Mouse (Mus musculus) CH12.LX (cell line): ENCODE data around the gene Trmt10a.

Experiments used
- CTCF ChIP-seq, 2 experiments: IDR thresholded peaks in 1 of 2; conservative IDR thresholded peaks in 1 of 2; 2 replicates each; pipeline ENCODE4 v1.5.1; 2011 to 2012; ENCODE audit warnings: low read depth in 2 of 2, low read length in 2 of 2, improper control_type of control experiment in 1 of 2, inconsistent platforms in 1 of 2, mild to moderate bottlenecking in 1 of 2, moderate library complexity in 1 of 2
- E2F4 ChIP-seq: IDR thresholded peaks from 2 replicates; pipeline ENCODE4 v1.6.1; 2011; ENCODE audit warnings: low read depth, low read length, improper control_type of control experiment; ENCODE audit not compliant: insufficient replicate concordance
- EP300 ChIP-seq: IDR thresholded peaks from 2 replicates; pipeline ENCODE4 v1.6.1; 2011; ENCODE audit warnings: low read length, improper control_type of control experiment
- HCFC1 ChIP-seq: IDR thresholded peaks from 2 replicates; pipeline ENCODE4 v1.6.1; 2012; ENCODE audit warnings: low read depth, mild to moderate bottlenecking, inconsistent platforms, low read length, improper control_type of control experiment
- JUND ChIP-seq: conservative IDR thresholded peaks from 2 replicates; pipeline ENCODE4 v1.6.1; 2011; ENCODE audit warnings: low read depth, low read length, improper control_type of control experiment
- MYC ChIP-seq: IDR thresholded peaks from 2 replicates; pipeline ENCODE4 v1.6.1; 2011; ENCODE audit warnings: low read depth, mild to moderate bottlenecking, improper control_type of control experiment, low read length
- NRF1 ChIP-seq: IDR thresholded peaks from 2 replicates; pipeline ENCODE4 v1.6.1; 2014; ENCODE audit warnings: low read depth, mild to moderate bottlenecking, inconsistent platforms, low read length, improper control_type of control experiment, moderate library complexity
- POLR2A ChIP-seq: IDR thresholded peaks from 2 replicates; pipeline ENCODE4 v1.6.1; 2011; ENCODE audit warnings: low read depth, mild to moderate bottlenecking, improper control_type of control experiment, low read length

DNA sequence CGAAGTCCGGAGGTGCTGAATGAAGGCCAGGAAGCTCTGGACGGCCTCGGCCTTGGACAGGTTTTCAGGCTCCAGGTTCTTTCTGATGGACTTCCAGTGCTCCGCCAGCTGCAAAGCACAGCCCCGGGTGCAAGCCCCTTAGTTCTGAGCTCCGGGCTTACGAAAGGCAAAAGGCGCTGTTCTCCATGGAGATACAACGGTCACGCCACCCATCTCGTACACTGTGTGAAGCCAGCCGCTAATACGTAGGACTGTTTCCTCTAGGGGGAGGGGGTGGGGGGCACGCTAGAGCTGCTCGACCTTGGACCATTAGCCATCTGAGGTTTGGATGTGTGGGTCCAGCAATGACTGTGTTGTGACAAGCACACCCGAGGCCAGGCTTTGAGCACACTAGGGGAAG lies 29.1 kb upstream of the Trmt10a start:
- TF ChIP-seq CTCF (conservative IDR thresholded peaks at IDR 0.05 in 1 of 2, IDR thresholded peaks at IDR 0.05 in 1 of 2; ENCODE audit: low read depth in 2 of 2, low read length in 2 of 2) (no peak), E2F4 (no peak), POLR2A (no peak), MYC (no peak), HCFC1 (no peak), JUND (no peak), NRF1 (no peak), EP300 (no peak)
